Mouse (Mus musculus): ENCODE measurements around the gene Plxnd1.

DNA sequence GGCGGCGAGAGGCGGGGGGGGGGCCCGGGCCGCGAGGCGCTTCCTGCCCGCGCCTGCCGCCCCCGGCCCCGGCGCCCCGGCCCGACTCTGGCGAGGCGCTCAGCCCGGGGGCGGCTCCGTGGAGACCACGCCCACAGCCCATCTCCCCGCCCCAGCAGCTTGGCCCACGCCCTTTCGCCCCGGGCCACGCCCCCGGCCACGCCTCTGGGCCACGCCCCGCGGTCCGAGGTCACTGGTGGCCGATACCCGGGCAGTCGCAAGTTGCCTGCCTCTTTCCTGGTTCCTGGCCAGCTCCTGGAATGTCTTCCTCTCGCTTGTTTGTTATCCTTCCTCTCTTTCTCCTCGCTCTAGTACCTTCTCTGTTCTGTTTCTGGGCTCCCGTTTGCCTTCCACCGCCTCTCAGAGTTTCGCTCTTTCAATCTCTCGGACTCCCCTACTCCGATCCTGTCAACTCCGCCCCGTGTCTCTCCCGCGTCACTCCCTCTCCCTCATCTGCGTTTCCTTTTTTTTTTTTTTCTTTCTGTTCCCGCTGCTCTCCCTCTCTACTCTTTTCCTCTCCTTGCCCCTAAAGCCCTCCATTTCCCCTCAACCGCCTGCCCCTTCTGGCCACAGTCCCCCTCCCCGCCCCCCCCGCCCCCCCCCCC is at the start of gene Plxnd1:
- no peak for TF ChIP-seq POLR2A (IDR thresholded peaks at IDR 0.05; ENCODE audit: low read depth, low read length)
- no peak for TF ChIP-seq CTCF (IDR thresholded peaks at IDR 0.05; ENCODE audit: extremely low read depth, insufficient read depth, insufficient read length, insufficient replicate concordance)
